Mouse (Mus musculus) embryonic fibroblast, embryonic 13.5 days (primary cell): ENCODE measurements around the gene Sgms2.

Experiments
- CTCF ChIP-seq: IDR thresholded peaks from 2 replicates; pipeline ENCODE4 v1.5.1; 2011; ENCODE audit warnings: mild to moderate bottlenecking, control low read depth, low read length, moderate library complexity, borderline replicate concordance; ENCODE audit not compliant: insufficient read depth
- POLR2A ChIP-seq: IDR thresholded peaks from 2 replicates; pipeline ENCODE4 v1.6.1; 2011; ENCODE audit warnings: low read depth, mild to moderate bottlenecking, control low read depth, low read length, moderate library complexity

GRCm38 (mm10) chr3:131488403-131488802, 2.8 kb downstream of the Sgms2 start:
- TF ChIP-seq CTCF (no peak), POLR2A (no peak)
